Mouse (Mus musculus): ENCODE data around the gene Hadha.

Hadha gene

DNA sequence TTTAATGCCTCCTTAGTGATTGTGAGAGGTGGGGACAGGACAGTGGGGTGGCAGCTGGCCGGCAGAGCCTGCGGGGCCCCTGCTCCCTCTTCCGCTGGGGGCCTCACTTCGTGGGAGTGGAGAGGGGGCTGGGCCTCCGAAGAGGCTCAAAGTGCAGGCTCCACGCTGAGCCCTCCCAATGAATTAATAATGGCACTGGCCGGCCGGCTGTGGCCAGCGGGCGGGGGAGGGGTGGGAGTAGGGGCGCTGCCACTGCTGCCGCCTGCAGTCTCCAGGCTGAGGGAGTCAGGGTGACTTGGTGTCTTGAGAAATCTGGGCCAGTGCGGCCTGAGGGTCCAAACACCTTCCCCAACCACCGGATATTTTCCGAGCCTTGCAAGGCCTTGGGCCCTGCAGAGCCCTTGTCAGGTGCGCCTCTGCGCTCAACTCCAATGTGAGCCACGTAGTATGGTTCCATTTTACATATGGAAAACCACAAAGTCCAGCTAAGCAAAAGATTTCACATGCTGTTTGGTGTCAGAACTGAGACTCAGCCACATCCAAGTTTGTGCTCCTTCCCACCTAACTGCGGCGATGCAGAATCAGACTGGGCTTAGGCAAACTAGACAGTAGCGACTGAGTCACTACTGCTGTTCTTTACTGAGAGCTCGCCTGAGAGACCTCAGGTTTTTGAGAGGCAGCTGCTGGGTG lies 44.4 kb downstream of the Hadha start:
- DNase-seq = no peak

DNA sequence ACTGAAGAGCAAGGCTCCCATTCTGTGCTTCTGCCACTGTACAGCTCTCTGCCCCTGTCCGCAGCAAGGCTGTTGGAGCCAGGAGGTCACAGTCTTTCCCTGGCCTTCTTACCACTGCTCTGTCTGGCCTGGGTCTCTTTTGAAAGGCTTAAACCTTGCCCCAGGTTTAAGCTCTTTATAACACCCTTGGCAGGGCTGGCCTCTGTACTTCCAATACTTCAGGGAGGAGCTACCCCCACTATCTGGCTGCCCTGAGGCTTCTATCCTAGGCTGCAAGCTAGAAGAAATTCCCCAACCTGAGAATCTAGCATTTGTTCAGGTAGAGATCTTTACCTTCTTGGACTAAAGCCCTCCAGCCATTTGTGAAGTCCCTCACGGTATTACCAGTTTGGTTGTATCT lies 45.1 kb downstream of the Hadha start:
- no peak for DNase-seq

DNA sequence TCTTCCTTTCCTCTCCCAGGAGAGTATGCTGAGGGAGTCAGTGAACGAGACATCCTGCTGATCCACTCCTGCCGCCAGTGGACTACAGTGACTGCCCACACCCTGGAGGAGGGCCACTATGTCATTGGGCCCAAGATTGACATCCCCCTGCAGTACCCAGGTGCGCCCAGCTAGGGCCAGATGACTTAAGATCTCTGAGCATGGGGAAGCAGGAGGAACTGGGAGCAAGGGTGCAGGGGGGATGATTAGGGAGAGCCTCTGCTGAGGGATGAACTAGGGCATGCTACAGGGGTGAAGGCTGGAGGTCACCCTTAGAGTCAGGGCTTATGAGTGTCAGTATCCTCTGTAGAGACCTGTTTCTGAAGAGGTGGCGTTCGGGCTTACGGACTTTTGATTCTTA lies 46.7 kb downstream of the Hadha start:
- DNase-seq = no peak

GRCm38 (mm10) chr5:30107611-30108041 lies 47.3 kb downstream of the Hadha start:
- no peak for DNase-seq

GRCm38 (mm10) chr5:30107186-30107585 lies 47.8 kb downstream of the Hadha start:
- DNase-seq = no peak

GRCm38 (mm10) chr5:30106756-30107155 lies 48.2 kb downstream of the Hadha start:
- DNase-seq = no peak

DNA sequence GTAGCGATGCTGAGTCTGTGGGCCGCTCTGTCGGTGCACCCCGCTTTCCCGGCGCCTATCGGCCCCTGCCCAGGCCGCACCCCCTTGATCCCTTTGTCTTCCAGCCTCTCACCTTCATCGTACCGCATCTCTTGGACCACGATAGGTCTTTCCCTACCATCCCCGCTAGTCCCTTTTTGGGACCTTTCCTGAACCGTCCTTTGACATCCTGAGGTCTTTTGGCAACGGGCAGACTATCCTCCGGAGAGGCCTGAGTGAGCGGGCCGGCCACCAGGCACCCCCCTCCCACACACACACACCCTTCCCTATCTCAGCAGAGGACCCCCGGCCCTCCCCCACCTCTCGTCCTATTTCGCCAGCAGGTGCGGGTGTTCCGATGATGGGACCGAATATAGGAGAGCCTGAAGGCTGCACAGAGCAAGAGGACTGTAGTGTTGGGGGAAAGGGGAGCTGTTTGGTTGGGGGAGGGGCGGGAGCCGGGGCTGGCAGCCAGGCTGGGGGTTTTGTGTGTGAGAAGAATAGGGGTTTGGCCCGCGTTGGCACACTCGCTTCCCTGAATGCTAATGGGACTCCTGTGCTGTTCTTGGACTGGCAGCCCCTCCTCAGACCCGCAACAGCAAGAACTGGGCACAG lies 49.2 kb downstream of the Hadha start, which contains the start of gene 3110082J24Rik:
Gene 3110082J24Rik, minus strand, starts transcription at position 419 of the 633 bp plus-strand sequence.
- no peak for DNase-seq

GRCm38 (mm10) chr5:30104841-30105667 lies 49.9 kb downstream of the Hadha start, which contains the start of gene Garem2:
TSS of gene Garem2 (plus strand) at chr5:30105161.
- DNase-seq = no peak

DNA sequence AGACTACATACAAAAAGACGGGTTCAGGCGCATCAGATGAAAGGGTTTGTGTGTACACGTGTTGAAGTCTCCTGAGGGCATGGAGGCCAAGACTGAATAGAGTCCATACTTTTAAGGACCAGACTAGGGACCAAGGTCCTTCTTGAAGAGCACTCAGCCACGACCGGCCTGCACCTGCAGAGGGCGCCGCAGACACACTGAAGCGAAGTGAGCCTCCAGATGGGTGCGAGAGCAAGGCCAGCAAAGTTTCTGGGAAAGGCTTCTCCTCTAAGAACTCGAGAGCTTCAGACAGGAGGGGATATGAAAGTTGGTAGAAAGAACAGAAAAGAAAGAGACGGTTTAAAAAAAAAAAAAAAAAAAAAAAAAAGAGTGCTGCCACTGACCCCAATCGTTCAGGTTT lies 50.6 kb downstream of the Hadha start:
- no peak for DNase-seq

- no peak for DNase-seq
Measured at GRCm38 (mm10) chr5:30103340-30103739, 51.6 kb downstream of the Hadha start.

- DNase-seq = no peak
Measured at GRCm38 (mm10) chr5:30098260-30098659, 56.7 kb downstream of the Hadha start.

DNA sequence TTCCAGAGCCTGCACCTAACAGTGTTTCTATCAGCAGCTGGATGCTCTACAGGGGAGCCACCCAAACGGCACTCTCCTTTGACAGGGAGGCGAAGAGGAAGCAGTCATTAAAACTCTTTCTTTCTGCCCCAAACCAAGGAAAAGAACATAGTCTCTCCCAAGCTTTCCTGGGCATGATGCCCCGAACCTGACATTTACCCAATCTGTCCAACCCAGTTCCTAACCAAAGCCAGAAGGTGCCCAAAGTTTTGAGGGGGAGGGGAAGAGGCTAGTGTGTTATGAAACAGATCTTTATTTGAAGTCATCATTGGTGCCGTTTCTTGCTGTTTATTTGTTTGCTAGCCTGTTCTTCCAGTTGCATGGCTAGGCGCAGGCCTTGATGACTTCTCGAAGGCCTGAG lies 59.2 kb downstream of the Hadha start:
- peak; percentile 63 for DNase-seq

DNA sequence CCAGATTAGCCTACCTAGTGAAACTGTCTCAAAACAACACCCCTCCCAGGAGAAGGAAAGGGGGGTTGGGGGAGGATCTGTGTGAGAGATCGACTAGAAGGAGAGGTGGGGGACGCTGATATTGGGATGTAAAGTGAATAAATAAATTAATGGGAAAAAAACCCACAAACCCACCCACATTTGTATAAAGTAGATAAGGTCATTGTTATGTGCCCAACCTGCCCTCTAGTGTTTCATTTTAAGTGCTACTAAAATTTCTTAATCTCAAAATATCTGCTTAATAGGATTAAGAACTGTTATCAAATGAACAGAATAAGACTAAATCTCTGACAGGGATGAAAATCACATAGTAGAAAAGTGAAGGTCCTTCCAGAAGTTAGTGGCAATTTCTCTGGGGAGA lies 60.6 kb downstream of the Hadha start:
- no peak for DNase-seq

DNA sequence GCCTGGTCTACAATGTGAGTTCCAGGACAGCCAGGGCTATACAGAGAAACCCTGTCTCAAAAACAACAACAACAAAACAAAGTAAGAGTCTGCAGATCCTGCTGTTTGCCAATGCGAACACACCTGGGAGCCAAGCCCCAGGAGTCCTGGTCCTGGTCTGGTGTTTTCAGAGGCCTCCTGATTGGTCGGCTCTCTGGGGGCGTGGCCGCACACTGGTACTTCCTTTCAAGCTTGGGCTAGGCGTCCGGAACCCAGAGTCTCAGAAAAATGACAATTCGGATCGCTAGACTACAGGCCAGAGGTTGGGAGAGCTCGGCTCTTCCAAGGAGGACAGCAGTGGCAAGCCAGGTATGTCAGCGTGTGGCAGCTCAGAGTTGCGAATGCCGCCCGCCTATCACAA lies 62.3 kb downstream of the Hadha start:
- no peak for DNase-seq

- DNase-seq = peak; percentile 65
Measured at GRCm38 (mm10) chr5:30072825-30073821, 81.8 kb downstream of the Hadha start, which contains the start of gene Tyms. TSS of gene Tyms (minus strand) at chr5:30073617.

- DNase-seq = no peak
Measured at GRCm38 (mm10) chr5:30072377-30072776, 82.6 kb downstream of the Hadha start.

DNA sequence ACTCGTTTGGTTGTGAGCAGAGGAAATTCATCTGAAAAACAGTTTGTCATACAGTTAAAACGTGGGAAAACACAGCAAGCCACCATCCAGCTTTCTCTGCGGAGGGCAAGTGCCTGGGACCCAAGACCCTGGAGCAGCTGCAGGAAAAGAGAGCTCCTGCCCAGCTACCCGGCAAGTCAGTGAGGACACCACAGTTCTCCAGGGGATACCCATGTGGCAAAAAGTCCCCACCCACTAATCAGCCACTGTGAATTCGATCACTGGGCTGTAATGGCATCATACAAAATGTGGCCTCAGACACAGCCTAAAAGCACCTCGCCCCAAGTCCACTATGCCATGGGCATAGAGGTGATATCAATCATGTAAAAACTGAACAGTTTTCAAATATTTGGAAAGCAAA lies 83.3 kb downstream of the Hadha start:
- DNase-seq = no peak

Data from cerebellum, adult 9-11 months (tissue).